Mouse (Mus musculus) embryonic facial prominence, embryonic 11.5 days (tissue): ENCODE measurements around the gene Adgrf5. TPM values are rescaled to one million over a fixed set of nuclear protein-coding genes. Genes with fewer than 3 reads are reported as not detected.

Source experiments
- ATAC-seq: fragments of 200-750 bp; cut with Nextera tagmentation; replicated peaks from 2 replicates; pipeline ENCODE4 v1.8.0; 2017; ENCODE audit warnings: low read depth; ENCODE audit not compliant: insufficient number of reproducible peaks, low FRiP score, low TSS enrichment
- DNase-seq: peaks from one replicate; pipeline ENCODE4 v3.0.0-alpha.2; 2015; ENCODE audit warnings: low spot score
- H3K27ac ChIP-seq: fragments of 300-500 bp; sonication (generic); replicated peaks from 2 replicates; pipeline ENCODE4 v1.5.1; 2014; ENCODE audit warnings: mild to moderate bottlenecking, low read depth, low read length, control low read depth
- H3K27me3 ChIP-seq: fragments of 300-500 bp; sonication (generic); 2 replicates; pipeline ENCODE4 v1.6.1; 2014; ENCODE audit warnings: mild to moderate bottlenecking, low read length, moderate library complexity, mixed read lengths; ENCODE audit not compliant: control insufficient read depth, insufficient read depth
- H3K36me3 ChIP-seq: fragments of 300-500 bp; sonication (generic); replicated peaks from 2 replicates; pipeline ENCODE4 v1.6.1; 2014; ENCODE audit warnings: low read depth, mild to moderate bottlenecking, low read length, moderate library complexity, mixed read lengths; ENCODE audit not compliant: control insufficient read depth, insufficient read depth
- H3K4me1 ChIP-seq: fragments of 300-500 bp; sonication (generic); 2 replicates; pipeline ENCODE4 v1.6.1; 2014; ENCODE audit warnings: low read length, mixed read lengths; ENCODE audit not compliant: control insufficient read depth, insufficient read depth
- H3K4me2 ChIP-seq: fragments of 300-500 bp; sonication (generic); 2 replicates; pipeline ENCODE4 v1.6.1; 2014; ENCODE audit warnings: low read depth, mild to moderate bottlenecking, control low read depth, low read length, moderate library complexity
- H3K4me3 ChIP-seq: fragments of 300-500 bp; sonication (generic); 2 replicates; pipeline ENCODE4 v1.5.1; 2014; ENCODE audit warnings: low read depth, low read length, control low read depth
- H3K9ac ChIP-seq: fragments of 300-500 bp; sonication (generic); replicated peaks from 2 replicates; pipeline ENCODE4 v1.6.1; 2014; ENCODE audit warnings: mild to moderate bottlenecking, control low read depth, low read length
- H3K9me3 ChIP-seq: fragments of 300-500 bp; sonication (generic); replicated peaks from 2 replicates; pipeline ENCODE4 v1.6.1; 2016; ENCODE audit warnings: mild to moderate bottlenecking, low read length, inconsistent platforms, mixed read lengths; ENCODE audit not compliant: control insufficient read depth
- WGBS: fragments of 180-500 bp; shearing (Covaris S2); extraction: QIAGEN DNeasy Blood & Tissue Kit; methylation state at CpG from one replicate; pipeline ENCODE4 v1.1.7; 2014; 5-methylcytosine and 5-hydroxymethylcytosine counted together
- polyA plus RNA-seq: library from polyadenylated mRNA; unstranded; fragments of >200 nt; fragmentation: Nextera tagmentation; extraction: Ambion mirVana; gene quantifications from 2 replicates; pipeline ENCODE4 v1.2.1, GENCODE M21; 2014

Adgrf5 gene
- polyA plus RNA-seq, 1 experiment from 2014 or later: 8.5 TPM

DNA sequence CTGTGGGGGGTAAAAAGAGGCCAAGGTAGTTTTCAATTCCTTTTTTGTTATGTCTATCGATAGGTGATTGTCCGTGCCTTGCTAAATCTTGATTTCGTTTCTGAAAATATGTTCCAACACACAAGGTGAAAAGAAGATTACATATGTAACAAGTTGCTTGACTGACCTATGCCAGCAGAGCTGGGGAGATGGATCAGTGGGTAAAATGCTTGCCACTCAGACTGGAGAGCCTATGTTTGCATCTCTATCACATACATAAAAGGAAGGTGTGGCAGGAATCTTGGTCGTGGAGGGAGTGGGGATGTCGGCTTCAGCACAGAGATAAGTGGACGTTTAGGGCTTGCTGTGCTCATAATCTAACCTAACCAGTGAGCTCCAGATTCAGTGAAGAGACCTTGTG lies 3.7 kb downstream of the Adgrf5 start:
- no peak overlapping the region for H3K27ac ChIP-seq
- no peak overlapping the region for H3K9ac ChIP-seq
- ATAC-seq (no peak), DNase-seq (no peak)
- no peaks in the 10 kb centered on the region for H3K4me1 ChIP-seq
- WGBS: 67% methylated on average over 6 of the region's 6 CpGs
- no peaks in the 10 kb centered on the region for H3K27me3 ChIP-seq
- no peaks in the 10 kb centered on the region for H3K36me3 ChIP-seq
- no peaks in the 10 kb centered on the region for H3K9me3 ChIP-seq
- H3K4me2 ChIP-seq: no peak overlapping the region
- H3K4me3 ChIP-seq: no peak overlapping the region

DNA sequence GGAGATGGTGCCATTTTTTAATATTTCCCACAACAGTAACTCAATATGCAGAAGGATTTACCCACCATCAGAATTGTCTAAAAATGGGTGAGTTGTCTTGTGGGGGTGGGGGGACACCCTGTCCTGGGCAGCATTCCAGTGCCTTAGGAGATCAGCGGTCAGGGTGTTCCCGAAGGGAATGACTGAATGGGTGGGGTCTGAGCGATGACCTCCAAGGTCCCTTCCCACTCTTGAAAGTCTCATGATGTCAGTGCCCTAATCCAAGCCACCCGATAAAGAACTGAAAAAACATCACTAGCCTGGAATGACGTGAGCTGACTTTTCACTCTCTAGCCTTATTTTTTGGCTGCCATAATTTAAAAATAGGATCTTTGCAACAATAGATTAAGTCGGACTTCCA lies 5.0 kb downstream of the Adgrf5 start:
- Histone ChIP-seq H3K36me3 (no peaks in the 10 kb centered on the region), H3K9me3 (no peaks in the 10 kb centered on the region), H3K4me2 (no peak overlapping the region), H3K27ac (no peak overlapping the region), H3K27me3 (no peaks in the 10 kb centered on the region), H3K4me1 (no peaks in the 10 kb centered on the region), H3K4me3 (no peak overlapping the region), H3K9ac (no peak overlapping the region)
- 81% methylated on average over 6 of the region's 6 CpGs for WGBS
- no peak for DNase-seq
- no peak for ATAC-seq

DNA sequence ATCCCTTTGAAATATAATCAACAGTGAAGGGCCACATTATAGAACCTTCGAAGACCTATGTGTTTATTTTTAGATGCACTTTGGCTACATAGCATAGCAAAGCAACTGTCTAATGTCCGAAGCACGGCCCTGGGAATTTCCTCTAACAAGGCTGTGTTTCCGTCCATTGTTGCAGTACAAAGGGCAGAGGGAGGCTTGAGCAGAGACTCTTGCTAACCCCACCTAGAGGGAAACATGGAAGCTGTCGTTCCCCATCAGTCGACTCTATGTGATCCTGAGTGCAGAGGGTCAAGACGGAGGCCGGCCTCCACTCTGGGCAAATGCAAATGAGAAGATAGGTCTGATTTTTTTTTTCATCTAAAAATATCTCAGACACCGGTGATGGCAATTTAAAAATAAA lies 6.2 kb downstream of the Adgrf5 start:
- no peaks in the 10 kb centered on the region for H3K36me3 ChIP-seq
- no peak overlapping the region for H3K27ac ChIP-seq
- H3K4me1 ChIP-seq: no peaks in the 10 kb centered on the region
- H3K4me3 ChIP-seq: no peak overlapping the region
- H3K27me3 ChIP-seq: no peaks in the 10 kb centered on the region
- ATAC-seq (no peak), DNase-seq (no peak)
- no peak overlapping the region for H3K4me2 ChIP-seq
- no peak overlapping the region for H3K9ac ChIP-seq
- 69% methylated on average over 9 of the region's 9 CpGs for WGBS
- H3K9me3 ChIP-seq: no peaks in the 10 kb centered on the region

DNA sequence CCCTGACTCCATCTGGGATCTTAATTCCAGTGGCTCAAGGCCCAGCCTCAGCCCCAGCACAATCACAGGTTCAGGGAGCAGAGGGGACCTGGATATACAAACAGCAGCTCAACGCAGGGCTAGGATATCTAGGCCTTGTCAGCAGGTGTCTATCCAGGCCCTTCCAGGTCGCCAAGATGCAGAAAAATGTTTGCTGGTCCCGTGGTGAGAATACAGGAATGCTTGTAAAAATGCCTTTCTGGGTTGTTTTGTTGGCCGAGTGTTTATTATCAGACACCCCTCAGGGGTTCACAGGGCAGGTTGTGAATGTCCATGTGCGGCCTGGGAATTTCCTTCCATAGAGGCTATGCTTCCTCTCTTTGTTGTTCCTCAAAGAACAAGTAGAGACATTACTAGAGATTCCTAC lies 7.9 kb downstream of the Adgrf5 start:
- Histone ChIP-seq H3K9me3 (no peaks in the 10 kb centered on the region), H3K27ac (no peak overlapping the region), H3K4me2 (no peak overlapping the region), H3K27me3 (no peaks in the 10 kb centered on the region), H3K4me3 (no peak overlapping the region), H3K4me1 (no peaks in the 10 kb centered on the region), H3K36me3 (no peaks in the 10 kb centered on the region), H3K9ac (no peak overlapping the region)
- DNase-seq (no peak), ATAC-seq (no peak)
- 61% methylated on average over 5 of the region's 5 CpGs for whole genome bisulfite sequencing

DNA sequence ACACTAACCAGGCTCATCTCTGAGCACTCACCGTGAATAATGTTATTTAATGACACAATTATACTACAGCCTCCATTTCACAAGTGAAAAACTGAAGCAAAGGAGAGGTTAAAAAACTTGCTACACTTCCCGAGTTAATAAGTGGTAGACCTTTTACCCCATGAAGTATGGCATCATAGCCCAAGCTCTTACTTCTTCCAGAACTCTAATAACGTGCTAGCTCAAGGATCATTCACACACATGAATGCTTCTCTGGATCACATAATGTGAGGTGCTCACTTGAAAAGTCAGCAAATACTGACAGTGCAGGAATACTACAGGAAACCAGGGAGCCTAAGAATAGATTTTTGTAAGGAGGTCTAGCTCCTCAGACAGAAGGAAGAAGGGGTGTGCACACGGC lies 12.4 kb downstream of the Adgrf5 start:
- ATAC-seq: no peak

DNA sequence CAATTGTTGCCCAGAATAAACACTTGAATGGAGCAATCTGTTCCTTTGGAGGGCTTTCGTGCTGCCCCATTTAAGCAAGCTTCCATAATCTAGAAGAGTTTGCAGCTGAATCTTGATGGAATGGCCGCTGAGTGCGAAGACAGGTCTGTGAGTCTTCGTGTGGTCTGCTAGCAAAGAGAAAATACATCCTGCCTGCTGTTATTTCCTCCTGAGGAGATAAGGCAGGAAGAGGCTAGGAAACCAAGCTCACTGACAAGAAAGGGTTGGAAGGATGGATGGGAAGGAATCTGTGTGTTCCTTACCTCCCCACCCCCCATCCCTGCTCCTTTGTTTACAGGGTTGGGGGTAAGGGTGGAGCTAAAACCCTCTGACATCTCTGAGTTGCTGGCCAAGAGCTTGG lies 13.8 kb downstream of the Adgrf5 start:
- Histone ChIP-seq H3K9me3 (no peaks in the 10 kb centered on the region), H3K4me1 (0 out of 2 replicates have a peak, but pooled peaks cover 2% of the 10 kb centered on the region), H3K36me3 (no peaks in the 10 kb centered on the region), H3K9ac (no peak overlapping the region), H3K27ac (no peak overlapping the region), H3K4me3 (no peak overlapping the region), H3K27me3 (no peaks in the 10 kb centered on the region), H3K4me2 (no peak overlapping the region)
- whole genome bisulfite sequencing: 59% methylated on average over 4 of the region's 4 CpGs
- no peak for DNase-seq
- ATAC-seq: no peak

More for the DNA sequence above, 12.4 kb downstream of the Adgrf5 start:
- H3K36me3 ChIP-seq: no peaks in the 10 kb centered on the region
- no peaks in the 10 kb centered on the region for H3K27me3 ChIP-seq
- H3K4me1 ChIP-seq: 0 out of 2 replicates have a peak, but pooled peaks cover 2% of the 10 kb centered on the region
- no peaks in the 10 kb centered on the region for H3K9me3 ChIP-seq
- WGBS: 81% methylated on average over 4 of the region's 4 CpGs
- no peak overlapping the region for H3K4me2 ChIP-seq
- no peak overlapping the region for H3K27ac ChIP-seq
- H3K4me3 ChIP-seq: no peak overlapping the region
- no peak overlapping the region for H3K9ac ChIP-seq
- no peak for DNase-seq

DNA sequence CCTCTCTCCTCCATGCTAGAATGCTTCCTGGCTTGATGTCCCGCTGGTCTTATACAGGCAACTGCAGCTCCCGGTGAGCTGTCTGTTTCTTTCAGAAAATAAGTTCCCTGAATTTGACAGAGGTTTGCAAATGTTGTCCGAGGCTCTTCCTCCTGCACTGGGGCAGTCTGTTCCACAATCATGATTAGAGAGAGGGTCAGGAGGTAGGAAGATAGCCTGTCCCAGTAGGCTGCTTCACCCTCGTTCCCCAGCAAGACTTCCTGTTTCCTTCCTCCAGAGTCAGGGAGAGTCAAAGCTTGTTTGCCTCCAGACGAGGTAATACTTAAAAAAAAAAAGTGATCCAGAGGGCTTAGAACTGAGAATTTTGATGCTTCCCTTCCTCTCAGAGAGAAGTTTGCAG lies 16.3 kb downstream of the Adgrf5 start:
- Histone ChIP-seq H3K4me3 (no peak overlapping the region), H3K9me3 (no peaks in the 10 kb centered on the region), H3K36me3 (no peaks in the 10 kb centered on the region), H3K4me1 (0 out of 2 replicates have a peak, but pooled peaks cover 2% of the 10 kb centered on the region), H3K9ac (no peak overlapping the region), H3K4me2 (no peak overlapping the region), H3K27me3 (no peaks in the 10 kb centered on the region), H3K27ac (no peak overlapping the region)
- WGBS: 59% methylated on average over 5 of the region's 5 CpGs
- DNase-seq (no peak), ATAC-seq (no peak)

DNA sequence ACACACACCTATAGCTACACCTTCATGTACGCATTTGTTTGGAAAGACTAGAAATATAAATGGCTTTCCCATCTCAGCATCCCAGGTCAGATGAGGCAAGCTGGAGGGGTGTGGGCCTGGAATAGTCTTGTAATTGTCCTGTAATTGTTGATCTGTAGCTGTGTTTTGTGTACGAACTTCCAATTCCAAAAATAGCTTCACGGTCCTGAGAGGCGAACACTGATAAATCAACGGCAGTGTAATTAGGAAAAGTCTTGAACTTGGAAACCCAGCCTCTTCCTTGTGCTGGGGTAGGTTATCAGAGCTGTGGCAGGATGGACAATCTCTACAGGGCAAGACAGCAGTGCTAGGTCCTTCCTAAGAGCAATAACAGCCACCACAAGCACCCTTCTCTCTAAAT lies 18.5 kb downstream of the Adgrf5 start:
- no peaks in the 10 kb centered on the region for H3K9me3 ChIP-seq
- H3K4me1 ChIP-seq: 0 out of 2 replicates have a peak, but pooled peaks cover 2% of the 10 kb centered on the region
- H3K4me3 ChIP-seq: no peak overlapping the region
- H3K36me3 ChIP-seq: no peaks in the 10 kb centered on the region
- ATAC-seq: no peak
- WGBS: 78% methylated on average over 5 of the region's 5 CpGs
- no peak overlapping the region for H3K9ac ChIP-seq
- no peak for DNase-seq
- H3K4me2 ChIP-seq: no peak overlapping the region
- no peak overlapping the region for H3K27ac ChIP-seq
- H3K27me3 ChIP-seq: no peaks in the 10 kb centered on the region
